Mouse (Mus musculus) brain, embryonic 14.5 days (tissue): Measurements from ENCODE around the gene Poldip3. TPM values are rescaled to one million over a fixed set of nuclear protein-coding genes. Genes with fewer than 3 reads are reported as not detected.
"Not testable (repeated sequence)": the region's sequence is repeated elsewhere in the genome, so short reads cannot be mapped to it uniquely, and the experiment has no call there.

Experiments used
- DNase-seq: peaks from one replicate; pipeline ENCODE4 v3.0.0-alpha.2; 2011; ENCODE audit warnings: low read depth
- CTCF ChIP-seq: fragments of 200-500 bp; IDR thresholded peaks from 2 replicates; pipeline ENCODE4 v1.5.1; 2012; ENCODE audit warnings: inconsistent platforms, mild to moderate bottlenecking, moderate library complexity, borderline replicate concordance; ENCODE audit not compliant: insufficient read depth, insufficient read length; ENCODE audit errors: extremely low read depth
- POLR2A ChIP-seq: fragments of 200-500 bp; IDR thresholded peaks from 2 replicates; pipeline ENCODE4 v1.6.1; 2012; ENCODE audit warnings: mild to moderate bottlenecking, inconsistent platforms, borderline replicate concordance; ENCODE audit not compliant: poor library complexity, insufficient read depth, insufficient read length, severe bottlenecking; ENCODE audit errors: extremely low read depth
- polyA plus RNA-seq: library from polyadenylated mRNA; depleted of rRNA; stranded (reverse); fragments of >200 nt; gene quantifications from 2 replicates; pipeline ENCODE4 v1.2.3, GENCODE M21; 2012

Gene Poldip3
- polyA plus RNA-seq, 1 experiment: 101 TPM

GRCm38 (mm10) chr15:83135654-83136053, 13.5 kb downstream of the Poldip3 start:
- DNase-seq: no peak
- TF ChIP-seq CTCF (no peak), POLR2A (no peak)

GRCm38 (mm10) chr15:83134671-83135070, 14.5 kb downstream of the Poldip3 start:
- TF ChIP-seq CTCF (no peak), POLR2A (no peak)
- DNase-seq: no peak

- TF ChIP-seq POLR2A (no peak), CTCF (no peak)
- DNase-seq: no peak
Measured at GRCm38 (mm10) chr15:83129530-83130231, 19.5 kb downstream of the Poldip3 start.

- not testable (repeated sequence) for DNase-seq
Measured at GRCm38 (mm10) chr15:83127037-83127436, 22.1 kb downstream of the Poldip3 start.

GRCm38 (mm10) chr15:83126582-83126981, 22.6 kb downstream of the Poldip3 start:
- DNase-seq: no peak
- TF ChIP-seq POLR2A: no peak
- TF ChIP-seq CTCF: no peak

GRCm38 (mm10) chr15:83124625-83125024, 24.6 kb downstream of the Poldip3 start:
- DNase-seq: no peak
- TF ChIP-seq CTCF (no peak), POLR2A (no peak)

- DNase-seq: peak; percentile 96
- TF ChIP-seq POLR2A (peak; percentile 34; the same call in 1 of the 2 replicates), CTCF (no peak)
Measured at GRCm38 (mm10) chr15:83122566-83123145, 26.5 kb downstream of the Poldip3 start, which contains the start of gene Rrp7a. Gene Rrp7a, minus strand, starts transcription at chr15:83122801.

- peak; percentile 84 for DNase-seq
- no peak for TF ChIP-seq POLR2A
- TF ChIP-seq CTCF: peak; percentile 35; the same call in 1 of the 2 replicates
Measured at GRCm38 (mm10) chr15:83121709-83122565, 27.2 kb downstream of the Poldip3 start.

- TF ChIP-seq POLR2A (no peak), CTCF (peak; percentile 63; the same call in 1 of the 2 replicates)
- peak; percentile 91 for DNase-seq
Measured at GRCm38 (mm10) chr15:83118360-83118759, 30.8 kb downstream of the Poldip3 start.

GRCm38 (mm10) chr15:83115071-83115470, 34.1 kb downstream of the Poldip3 start:
- DNase-seq: no peak

GRCm38 (mm10) chr15:83114106-83114505, 35.1 kb downstream of the Poldip3 start:
- no peak for DNase-seq
- TF ChIP-seq POLR2A (no peak), CTCF (no peak)

More at GRCm38 (mm10) chr15:83115071-83115470, 34.1 kb downstream of the Poldip3 start:
- TF ChIP-seq CTCF: no peak
- TF ChIP-seq POLR2A: no peak
